Mouse (Mus musculus) c-Kit-positive CD71-positive TER-119-positive erythroid progenitor cells, embryonic 14.5 days (primary cell): ENCODE data around the gene Apol9b.

Source experiments
- DNase-seq: peaks from one replicate; pipeline ENCODE4 v3.0.0-alpha.2; 2013; ENCODE audit warnings: low spot score

The Apol9b gene

DNA sequence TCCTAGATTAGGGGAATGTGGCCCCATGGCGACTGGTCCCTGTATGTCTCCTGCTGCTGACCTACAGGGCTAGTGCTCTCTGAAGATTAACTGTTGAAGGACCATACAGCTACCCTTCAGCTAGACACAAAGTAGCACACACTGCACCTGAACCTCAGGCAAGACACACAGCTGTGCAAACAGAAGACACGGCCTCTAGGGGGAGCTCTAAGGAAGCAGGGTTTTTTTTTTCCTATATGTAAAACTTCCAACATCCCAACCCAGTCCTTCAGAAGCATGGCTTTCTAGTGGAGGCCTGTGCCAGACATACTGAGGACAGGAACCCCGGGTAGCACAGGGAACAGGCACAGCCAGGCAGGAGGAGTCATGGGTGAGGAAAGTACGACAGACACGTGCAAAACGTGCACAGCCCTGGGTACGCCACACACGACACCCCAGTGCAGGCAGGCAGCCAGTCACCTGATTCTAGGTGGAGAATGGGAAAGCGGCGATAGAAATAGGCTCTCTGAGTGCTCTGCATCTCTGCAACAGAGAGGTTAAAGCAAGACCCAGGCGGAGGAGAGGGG is 53.7 kb downstream of the Apol9b start:
- no peak for DNase-seq

DNA sequence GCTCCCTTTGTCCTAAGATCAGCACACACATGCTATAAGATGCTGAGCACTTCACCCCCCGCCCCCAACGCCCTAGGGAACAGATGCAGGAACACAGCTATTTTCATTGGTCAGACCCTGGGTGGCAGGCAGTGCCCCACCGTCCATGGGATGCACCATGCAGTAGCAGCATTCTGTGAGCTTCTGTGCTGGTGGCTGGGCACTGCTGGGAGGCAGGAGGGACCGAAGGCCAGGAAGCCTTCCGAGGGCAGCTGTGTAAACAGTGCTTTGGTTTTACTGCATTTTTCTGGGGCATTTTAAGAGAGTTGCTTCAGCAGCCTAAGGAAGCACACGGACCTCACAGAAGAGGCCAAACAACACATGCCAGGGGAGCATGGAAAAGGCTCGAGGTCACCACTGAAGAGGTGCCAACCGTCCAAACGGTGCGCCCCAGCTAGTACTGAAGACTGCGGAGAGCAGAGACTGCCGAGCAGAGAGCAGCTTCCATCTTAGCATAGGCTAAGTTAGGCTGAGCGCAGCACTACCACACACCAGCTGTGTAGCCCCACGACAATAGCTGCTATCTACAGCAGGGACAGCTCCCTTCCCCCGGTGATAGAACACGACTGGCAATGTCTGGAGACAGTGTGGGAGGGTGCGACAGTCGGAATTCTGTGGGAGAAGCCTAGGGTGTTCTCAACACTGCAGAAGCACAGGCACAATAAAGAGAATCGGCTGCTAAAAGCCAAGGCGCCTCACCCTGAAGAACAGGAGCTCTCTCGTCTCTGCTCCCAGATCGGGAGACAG is 55.4 kb downstream of the Apol9b start:
- DNase-seq = no peak

DNA sequence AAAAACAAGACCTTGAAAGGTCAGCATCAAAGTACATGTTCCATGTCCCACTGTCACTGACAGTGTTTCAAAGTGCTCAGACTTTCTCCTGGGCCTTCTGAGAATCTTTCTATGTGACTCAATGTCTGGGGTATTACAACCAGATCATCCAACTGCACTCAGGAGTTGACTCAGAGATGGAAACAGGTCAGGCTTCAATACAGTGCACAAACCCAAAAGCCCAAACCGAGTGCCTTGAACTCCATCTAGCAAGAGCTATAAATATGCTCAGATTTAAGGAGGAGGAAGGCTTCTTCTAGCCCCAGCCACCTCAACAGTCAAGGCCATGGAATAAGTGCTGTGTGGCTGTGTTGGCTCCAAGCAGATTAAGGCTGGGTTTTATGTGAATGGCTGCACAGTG is 57.0 kb downstream of the Apol9b start:
- no peak for DNase-seq
